Mouse (Mus musculus) layer of hippocampus, adult 2 months (tissue): ENCODE measurements around the gene Gdap1l1. TPM values are rescaled to one million over a fixed set of nuclear protein-coding genes. Genes with fewer than 3 reads are reported as not detected.

Source experiments
- DNase-seq, 2 experiments: peaks; one replicate each; pipeline ENCODE4 v3.0.0; 2022; ENCODE audit warnings: low spot score in 2 of 2
- H3K27ac ChIP-seq: fragments of 200-600 bp; 2 replicates; pipeline ENCODE4 v1.8.1; 2022
- H3K4me3 ChIP-seq: fragments of 200-600 bp; 2 replicates; pipeline ENCODE4 v1.8.1; 2022; ENCODE audit warnings: mild to moderate bottlenecking
- CTCF ChIP-seq: fragments of 200-600 bp; conservative IDR thresholded peaks from 2 replicates; pipeline ENCODE4 v1.8.1; 2022; ENCODE audit warnings: antibody characterized with exemption, mild to moderate bottlenecking, moderate library complexity
- total RNA-seq, 2 experiments: library from RNA; stranded (reverse); gene quantifications; 2 replicates each; pipeline ENCODE4 v1.2.3; 2021

Gene Gdap1l1
- total RNA-seq, 2 experiments from 2014 or later = 61.5 to 70.7 TPM

GRCm38 (mm10) chr2:163412419-163412818 is 25.9 kb upstream of the Gdap1l1 start:
- DNase-seq = peak; percentile 44 to 55
- no peak for TF ChIP-seq CTCF
- Histone ChIP-seq H3K27ac (peak overlapping the region; percentile 43; the same call in 1 of the 2 replicates), H3K4me3 (no peak overlapping the region)

DNA sequence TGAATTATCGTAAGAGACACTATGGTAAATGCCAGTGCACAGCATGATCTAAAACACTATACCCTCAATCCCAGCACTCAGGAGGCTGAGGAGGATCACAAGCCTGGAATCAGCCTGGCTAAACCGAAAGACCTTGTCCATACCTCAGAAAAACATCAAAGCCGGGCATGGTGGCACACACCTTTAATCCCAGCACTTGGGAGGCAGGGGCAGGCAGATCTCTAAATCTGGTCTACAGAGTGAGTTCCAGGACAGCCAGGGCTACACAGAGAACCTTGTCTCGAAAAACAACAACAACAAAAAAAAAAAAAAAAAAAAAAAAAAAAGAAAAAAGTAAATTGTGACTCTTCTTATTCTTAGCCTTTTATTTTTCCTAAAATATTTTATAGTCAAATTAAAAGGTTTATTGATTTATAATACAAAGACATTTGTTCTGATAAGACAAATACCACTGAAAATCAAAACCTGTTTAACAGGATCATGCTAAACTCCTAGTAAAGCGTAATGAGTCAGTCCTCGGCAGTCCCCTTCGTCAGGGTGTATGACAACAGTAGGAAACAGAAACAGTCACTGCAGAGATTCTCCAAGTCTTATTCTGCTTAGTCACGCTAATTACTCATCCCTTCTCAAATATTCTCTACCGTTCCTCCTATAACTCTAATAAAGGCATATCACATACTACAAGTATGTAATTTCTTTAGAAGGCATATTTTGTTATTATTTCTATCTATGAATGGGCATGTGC is 25.3 kb upstream of the Gdap1l1 start:
- no peak for TF ChIP-seq CTCF
- DNase-seq = no peak

DNA sequence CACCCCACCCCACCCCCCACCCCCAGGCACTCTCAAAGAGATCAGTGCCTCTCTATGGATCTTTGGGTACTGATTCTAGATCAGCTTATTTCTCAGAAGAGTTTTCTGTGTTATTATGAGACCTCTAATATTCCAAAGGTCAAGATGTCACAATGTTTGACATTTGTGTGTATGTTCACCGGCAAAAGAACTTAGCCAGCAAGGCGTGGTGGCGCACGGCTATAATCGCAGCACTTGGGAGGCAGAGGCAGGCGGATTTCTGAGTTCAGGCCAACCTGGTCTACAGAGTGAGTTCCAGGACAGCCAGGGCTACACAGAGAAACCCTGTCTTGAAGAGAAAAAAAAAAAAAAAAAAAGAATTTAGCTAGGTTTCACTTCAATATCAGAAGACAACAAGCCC is 21.2 kb upstream of the Gdap1l1 start:
- no peak overlapping the region for H3K4me3 ChIP-seq

More for the DNA sequence above, 25.3 kb upstream of the Gdap1l1 start:
- no peak overlapping the region for H3K27ac ChIP-seq
- H3K4me3 ChIP-seq = no peak overlapping the region

GRCm38 (mm10) chr2:163417830-163418229 is 20.4 kb upstream of the Gdap1l1 start:
- peak overlapping the region; percentile 92 for H3K4me3 ChIP-seq
- H3K27ac ChIP-seq = no peak overlapping the region
- DNase-seq = no peak
- no peak for TF ChIP-seq CTCF

More for the DNA sequence above, 21.2 kb upstream of the Gdap1l1 start:
- DNase-seq = no peak
- TF ChIP-seq CTCF = no peak
- H3K27ac ChIP-seq = no peak overlapping the region

GRCm38 (mm10) chr2:163418841-163419345 is 19.4 kb upstream of the Gdap1l1 start:
- TF ChIP-seq CTCF = no peak
- peak overlapping the region; percentile 92 for H3K4me3 ChIP-seq
- peak overlapping the region; percentile 86 for H3K27ac ChIP-seq
- DNase-seq = no peak

DNA sequence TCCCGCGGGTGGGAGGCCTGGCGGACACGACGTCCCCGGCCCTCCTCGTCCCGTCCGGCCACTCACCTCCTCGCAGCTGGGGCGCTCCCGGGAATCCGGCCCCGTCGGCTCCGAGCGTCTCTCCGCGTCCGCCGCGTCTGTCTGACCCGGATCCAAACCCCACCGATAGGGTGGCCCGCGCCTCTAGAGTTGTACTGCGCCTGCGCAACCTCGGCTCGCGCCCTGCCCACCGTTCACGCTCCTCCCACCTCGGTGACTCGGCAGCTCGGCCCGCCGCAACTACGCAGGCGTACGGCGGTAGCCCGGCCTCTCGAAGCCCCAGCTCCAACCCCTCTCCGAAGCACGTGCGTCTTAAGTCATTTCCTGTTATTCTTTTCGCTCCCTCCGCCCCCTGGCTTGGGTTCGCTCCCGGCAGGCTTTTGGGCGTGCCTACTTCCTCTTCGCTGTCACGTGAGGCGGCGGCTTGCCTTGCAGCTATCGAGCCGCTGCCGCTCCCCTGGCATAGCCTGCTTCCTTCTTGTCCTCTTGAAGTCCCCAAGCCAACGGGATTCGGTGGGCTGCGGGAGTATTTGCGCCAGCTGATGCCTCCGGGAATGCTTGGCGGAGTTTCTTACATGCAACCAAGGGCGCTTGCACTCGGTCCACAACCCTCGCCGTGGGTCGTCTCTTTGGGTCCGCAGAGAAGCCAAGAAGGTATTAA is 18.8 kb upstream of the Gdap1l1 start:
- peak overlapping the region; percentile 92 for H3K4me3 ChIP-seq
- H3K27ac ChIP-seq = peak overlapping the region; percentile 89
- TF ChIP-seq CTCF = peak; percentile 77
- DNase-seq = peak; percentile 99 to 100

GRCm38 (mm10) chr2:163420366-163420886 is 17.9 kb upstream of the Gdap1l1 start:
- no peak for DNase-seq
- TF ChIP-seq CTCF = no peak
- H3K4me3 ChIP-seq = peak overlapping the region; percentile 92
- H3K27ac ChIP-seq = peak overlapping the region; percentile 89

GRCm38 (mm10) chr2:163422895-163423660 is 15.2 kb upstream of the Gdap1l1 start:
- no peak overlapping the region for H3K4me3 ChIP-seq
- DNase-seq = no peak
- 0 out of 2 replicates have a peak, but pooled peaks have one; percentile 14 for TF ChIP-seq CTCF
- H3K27ac ChIP-seq = no peak overlapping the region

DNA sequence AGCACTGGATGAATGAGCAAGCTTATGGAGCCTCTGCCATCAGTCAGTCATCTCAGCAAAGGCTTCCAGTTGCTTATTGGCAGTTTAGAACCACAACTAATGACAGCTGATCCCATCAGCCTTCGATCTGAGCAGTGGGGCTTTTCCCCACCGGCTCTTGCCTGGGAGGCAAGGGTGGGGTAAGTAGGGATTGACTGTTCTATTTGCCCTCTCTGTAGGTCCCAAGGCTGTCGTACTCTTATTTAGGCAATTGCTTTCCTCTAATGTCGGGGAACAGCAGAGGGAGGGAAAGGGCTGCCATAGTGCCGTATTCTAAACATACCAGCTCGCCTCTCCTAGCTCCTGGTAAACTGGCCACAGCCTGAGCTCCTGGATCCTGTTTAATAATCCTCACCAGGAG is 13.7 kb upstream of the Gdap1l1 start, which contains the start of gene Oser1:
Gene Oser1 (minus strand): TSS at position 101 of the 400 bp plus-strand sequence.
- H3K27ac ChIP-seq = no peak within 1 kb of the TSS
- no peak for DNase-seq
- TF ChIP-seq CTCF = no peak

GRCm38 (mm10) chr2:163428346-163429011 is 9.8 kb upstream of the Gdap1l1 start:
- Histone ChIP-seq H3K4me3 (no peak overlapping the region), H3K27ac (no peak overlapping the region)
- no peak for DNase-seq
- TF ChIP-seq CTCF = no peak

More for the DNA sequence above, 13.7 kb upstream of the Gdap1l1 start, which contains the start of gene Oser1:
- no peak within 1 kb of the TSS for H3K4me3 ChIP-seq

- no peak overlapping the region for H3K27ac ChIP-seq
- DNase-seq = no peak
These were observed 7.0 kb upstream of the Gdap1l1 start for GRCm38 (mm10) chr2:163431289-163431688.

DNA sequence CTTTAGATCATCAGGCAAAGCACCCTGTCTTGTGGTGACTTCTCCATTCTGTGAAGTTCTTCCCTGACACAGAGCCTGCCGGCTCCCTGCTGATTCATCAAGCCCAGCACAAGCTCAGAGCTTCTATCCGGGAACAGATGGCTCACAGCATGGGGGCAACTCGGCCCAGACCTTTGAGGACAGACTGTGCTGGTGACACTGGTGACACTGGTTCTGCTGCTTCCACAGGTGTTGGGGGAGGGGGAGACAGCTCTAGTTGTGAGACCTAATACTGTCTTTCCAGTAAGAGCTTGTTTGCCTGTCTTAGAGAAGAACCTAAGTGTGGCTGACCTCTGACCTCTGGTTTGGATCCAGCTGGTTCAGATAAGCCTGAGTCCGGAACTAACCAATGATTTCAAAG is 4.3 kb upstream of the Gdap1l1 start:
- no peak for TF ChIP-seq CTCF
- H3K27ac ChIP-seq = no peak overlapping the region
- DNase-seq = no peak
- H3K4me3 ChIP-seq = no peak overlapping the region

More at GRCm38 (mm10) chr2:163431289-163431688, 7.0 kb upstream of the Gdap1l1 start:
- TF ChIP-seq CTCF = no peak
- H3K4me3 ChIP-seq = no peak overlapping the region
